Mouse (Mus musculus) kidney, postnatal 10 days (tissue): Measurements from ENCODE around the gene Pakap.

Experiments used
- DNase-seq: peaks from one replicate; pipeline ENCODE4 v3.0.0; 2021; ENCODE audit warnings: mixed read lengths

Pakap gene

GRCm38 (mm10) chr4:57847676-57848075 is 279.7 kb downstream of the Pakap start:
- no peak for DNase-seq

- no peak for DNase-seq
Observed at GRCm38 (mm10) chr4:57849465-57849864, 281.5 kb downstream of the Pakap start.

GRCm38 (mm10) chr4:57851731-57852130 is 283.8 kb downstream of the Pakap start:
- no peak for DNase-seq

GRCm38 (mm10) chr4:57852461-57853040 is 284.6 kb downstream of the Pakap start:
- no peak for DNase-seq

GRCm38 (mm10) chr4:57854181-57854580 is 286.2 kb downstream of the Pakap start:
- no peak for DNase-seq

GRCm38 (mm10) chr4:57855281-57855941 is 287.4 kb downstream of the Pakap start:
- DNase-seq, result peak; percentile 71

DNA sequence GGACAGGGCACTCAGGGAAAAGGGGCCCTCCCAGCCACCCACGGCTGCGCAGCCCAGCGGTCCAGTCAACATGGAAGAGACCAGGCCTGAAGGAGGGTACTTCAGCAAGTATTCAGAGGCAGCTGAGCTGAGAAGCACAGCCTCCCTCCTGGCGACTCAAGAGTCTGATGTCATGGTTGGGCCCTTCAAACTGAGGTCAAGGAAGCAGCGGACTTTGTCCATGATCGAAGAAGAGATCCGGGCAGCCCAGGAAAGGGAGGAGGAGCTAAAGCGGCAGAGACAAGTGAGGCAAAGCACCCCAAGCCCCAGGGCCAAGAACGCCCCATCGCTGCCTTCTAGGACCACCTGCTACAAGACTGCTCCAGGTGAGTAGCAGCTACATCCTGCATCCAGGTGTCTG is 288.7 kb downstream of the Pakap start:
- DNase-seq, result no peak

DNA sequence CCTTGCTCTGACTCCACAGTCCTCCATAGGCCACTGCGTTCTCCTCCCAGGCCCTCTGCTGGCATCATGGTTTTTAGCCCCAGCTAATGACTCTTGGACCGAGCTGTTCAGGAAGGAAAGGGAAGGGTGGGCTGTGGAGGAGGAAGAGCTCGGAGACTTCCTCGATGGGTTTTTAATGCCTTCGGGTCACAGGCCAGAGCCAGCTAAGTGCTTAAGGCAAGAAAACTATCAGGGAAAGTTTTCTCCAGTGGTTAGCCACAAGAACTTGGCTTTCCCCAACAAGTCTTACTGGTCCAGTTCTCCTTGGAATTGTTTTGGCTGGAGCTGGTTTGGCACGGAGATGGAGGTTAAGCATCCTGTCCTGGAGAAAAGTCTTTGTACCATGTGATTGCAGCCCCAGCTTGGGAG is 292.2 kb downstream of the Pakap start:
- peak; percentile 64 for DNase-seq

GRCm38 (mm10) chr4:57861166-57861565 is 293.2 kb downstream of the Pakap start:
- peak; percentile 45 for DNase-seq

- DNase-seq, result peak; percentile 55
Observed at GRCm38 (mm10) chr4:57861856-57862255, 293.9 kb downstream of the Pakap start.

- no peak for DNase-seq
Observed at GRCm38 (mm10) chr4:57862269-57862986, 294.4 kb downstream of the Pakap start.

- DNase-seq, result peak; percentile 50
Observed at GRCm38 (mm10) chr4:57866088-57866487, 298.1 kb downstream of the Pakap start.

GRCm38 (mm10) chr4:57866990-57867389 is 299.0 kb downstream of the Pakap start:
- no peak for DNase-seq

GRCm38 (mm10) chr4:57867454-57867853 is 299.5 kb downstream of the Pakap start:
- no peak for DNase-seq

DNA sequence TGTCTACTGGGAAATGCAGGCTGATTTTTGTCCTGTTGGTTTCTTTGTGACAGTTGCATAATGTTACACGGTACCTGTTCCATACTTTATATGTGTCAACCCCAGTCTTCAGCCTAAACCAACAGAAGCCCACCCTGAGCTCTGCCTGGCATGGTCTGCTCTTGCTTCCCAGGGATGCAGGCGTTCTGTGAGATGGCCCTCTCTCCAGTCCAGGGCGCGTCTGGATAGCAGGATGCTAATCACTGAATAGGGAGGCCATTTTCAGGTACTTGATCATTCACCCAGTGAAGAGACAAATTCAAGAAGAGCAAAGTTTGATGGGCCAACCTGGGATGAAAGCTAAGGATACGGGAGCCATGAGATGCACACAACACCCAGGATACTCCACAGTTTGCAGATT is 311.2 kb downstream of the Pakap start:
- no peak for DNase-seq

GRCm38 (mm10) chr4:57879804-57880357 is 311.9 kb downstream of the Pakap start:
- peak; percentile 91 for DNase-seq

- DNase-seq, result peak; percentile 72
Observed at GRCm38 (mm10) chr4:57883520-57884421, 315.8 kb downstream of the Pakap start.

DNA sequence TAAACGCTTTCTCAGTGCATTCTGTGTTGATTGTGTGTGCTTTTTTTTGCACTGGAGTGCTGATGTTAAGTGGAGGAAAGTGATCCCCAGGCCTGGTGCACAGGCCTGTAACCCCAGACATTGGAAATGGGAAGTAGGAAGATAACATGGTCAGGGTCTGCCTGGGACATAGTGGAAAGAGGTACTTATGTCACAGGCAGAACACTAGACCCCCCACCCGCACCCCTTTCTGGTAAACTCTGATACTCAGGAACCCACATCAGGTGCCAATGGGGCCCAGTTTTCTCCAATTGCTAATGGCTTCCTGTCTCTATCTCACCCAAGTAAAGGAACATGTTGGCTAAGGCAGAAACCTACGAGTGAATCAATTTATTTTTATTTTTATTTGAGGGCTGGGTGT is 316.5 kb downstream of the Pakap start:
- DNase-seq, result no peak

- no peak for DNase-seq
Observed at GRCm38 (mm10) chr4:57885186-57885585, 317.2 kb downstream of the Pakap start.

DNA sequence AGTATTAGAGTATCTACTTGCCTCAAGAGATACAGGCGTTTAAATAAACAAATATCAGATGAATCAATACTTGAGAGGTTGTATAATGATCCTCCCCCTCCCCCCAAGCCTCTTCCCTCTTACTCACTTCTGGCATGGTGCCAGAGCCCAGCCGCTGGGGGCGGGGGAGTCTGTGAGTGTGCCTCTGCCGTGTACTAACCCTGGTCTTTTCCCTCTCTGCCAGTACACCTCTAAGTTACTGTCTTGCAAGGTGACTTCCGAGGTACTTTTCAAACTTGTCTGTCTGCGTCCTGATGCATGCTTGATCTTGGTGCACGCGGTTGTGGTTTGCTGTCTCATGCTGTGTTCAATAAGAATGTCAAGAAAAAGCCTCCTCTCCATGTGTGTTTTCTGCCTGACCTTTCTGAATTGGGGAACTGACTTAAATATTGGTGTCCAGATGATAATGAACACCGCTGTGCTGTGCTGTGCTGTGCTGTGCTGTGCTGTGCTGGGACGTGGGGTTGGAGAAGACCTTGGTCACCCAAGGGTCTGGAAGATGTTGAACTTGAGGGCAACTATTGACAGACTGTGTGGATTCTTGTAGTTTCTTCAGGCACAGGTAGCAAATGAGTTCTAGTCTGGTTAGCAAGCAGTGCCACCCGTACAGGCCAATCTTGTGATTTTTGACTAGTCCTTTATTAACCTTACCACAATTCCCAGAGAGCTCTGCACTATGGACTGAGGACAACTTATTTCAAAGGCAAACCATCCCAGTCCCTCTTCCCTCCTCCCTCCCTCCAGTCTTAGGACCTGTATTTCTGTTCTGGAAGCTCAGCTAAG is 318.3 kb downstream of the Pakap start:
- peak; percentile 64 for DNase-seq

DNA sequence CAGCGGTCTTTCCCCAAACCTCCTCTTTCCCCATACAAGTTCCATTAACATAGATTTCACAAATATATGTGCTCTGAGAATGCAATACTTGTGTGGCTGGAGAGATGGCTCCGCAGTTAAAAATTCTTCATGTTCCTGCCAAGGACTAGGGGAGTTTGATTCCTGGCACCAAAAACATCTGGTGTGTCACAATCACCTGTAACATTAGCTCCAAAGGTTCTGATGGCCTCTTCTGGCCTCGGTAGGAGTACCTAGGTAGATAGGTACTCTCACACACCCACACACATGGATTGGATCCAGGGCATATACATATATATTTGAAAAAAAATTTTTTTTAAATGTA is 318.9 kb downstream of the Pakap start:
- DNase-seq, result no peak

DNA sequence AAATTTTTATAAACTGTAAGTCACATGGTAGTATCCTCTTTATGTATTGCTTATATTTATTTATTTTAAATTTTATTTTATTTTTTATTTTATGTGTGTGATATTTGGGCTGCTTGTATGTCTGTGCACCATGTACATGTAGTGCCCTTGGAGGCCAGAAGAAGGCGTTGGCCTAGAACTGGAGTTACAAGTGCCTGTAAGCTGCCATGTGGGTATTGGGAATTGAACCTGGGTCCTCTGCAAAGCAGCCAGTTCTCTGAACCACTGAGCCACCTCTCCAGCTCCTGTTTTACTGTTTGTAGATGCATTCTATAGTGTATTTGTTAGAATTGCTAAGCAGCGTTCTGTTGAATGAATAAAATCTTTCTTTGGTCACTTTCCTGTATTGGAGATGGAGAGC is 320.3 kb downstream of the Pakap start:
- DNase-seq, result no peak
